Mouse (Mus musculus): ENCODE measurements around the gene Dhcr7.

- TF ChIP-seq CTCF (conservative IDR thresholded peaks at IDR 0.05; ENCODE audit: insufficient read depth, insufficient read length, low read depth, low read length) (no peak), POLR2A (IDR thresholded peaks at IDR 0.05; ENCODE audit: low read depth, low read length) (no peak)
These were observed 11.4 kb downstream of the Dhcr7 start for GRCm38 (mm10) chr7:143834316-143834715.

Measured in kidney, adult 2 months (tissue).